In the genomic region with DNA sequence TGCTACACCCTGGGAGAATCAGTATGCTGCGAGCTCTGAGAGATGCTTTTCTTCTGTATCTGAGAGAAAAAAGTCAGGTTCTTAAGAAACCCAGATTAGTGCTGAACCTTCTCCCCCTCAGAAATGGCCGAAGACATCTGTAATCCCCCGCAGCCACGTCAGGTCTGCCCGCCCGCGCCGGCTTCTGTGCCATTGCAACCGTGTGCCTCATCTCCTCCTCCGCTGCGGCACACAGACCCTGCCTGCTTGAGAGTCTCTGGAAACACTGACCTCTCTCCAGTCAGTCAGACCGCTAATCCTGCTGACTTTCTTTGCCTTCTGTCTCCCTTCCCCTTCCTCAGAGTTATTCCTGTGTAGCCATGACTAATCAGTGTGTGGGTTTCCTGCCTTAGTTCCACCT, we compare ENCODE assay signal across 10 mouse cellular contexts. TPM values are rescaled to one million over a fixed set of nuclear protein-coding genes. Genes with fewer than 3 reads are reported as not detected.
DNase-seq lines count a peak whose midpoint lies in the region; ATAC-seq and TF ChIP-seq lines count a peak whose summit lies in the region.
"Had no signal": no experiment of that assay in that cellular context is flagged by ENCODE, and none has a peak within 500 bp of the region (broad histone marks: within the 10 kb centered on the region; RNA-seq: fewer than 3 reads in every experiment).

No protein-coding gene starts in this region.

- no peak for DNase-seq in heart, postnatal 10 days
- peak; percentile 48 for DNase-seq in retina, postnatal 1 day
- no peak for DNase-seq in retina, embryonic 14.5 days (ENCODE audit: low spot score)
- DNase-seq in heart, postnatal 0 days (ENCODE audit: low spot score) = no peak
- DNase-seq in stomach, postnatal 0 days (ENCODE audit: low spot score) = peak; percentile 43
- no peak for DNase-seq in right cerebral cortex, postnatal 25 days
- no peak for DNase-seq in lung, adult 2 months
- DNase-seq: spleen, adult 18-20 months had no signal

- intact Hi-C loops in heart, postnatal 10 days (cut with DNase I) = no loop called here

- ATAC-seq in heart, embryonic 13.5 days (ENCODE audit: extremely low read depth, insufficient number of reproducible peaks, low FRiP score, low TSS enrichment) = no peak
- 0 out of 2 replicates have a peak, but pooled peaks have one; percentile 8 for ATAC-seq in heart, postnatal 0 days (ENCODE audit: insufficient read depth, low read depth)
- ATAC-seq in stomach, postnatal 0 days (ENCODE audit: low FRiP score, low TSS enrichment) = peak; percentile 72; the same call in 1 of the 2 replicates

- H3K4me2 ChIP-seq in heart, embryonic 13.5 days = no peak overlapping the region
- H3K4me2 ChIP-seq in heart, postnatal 0 days (ENCODE audit: low read depth, low read length) = peak overlapping the region; percentile 21; the same call in 1 of the 2 replicates
- 0 out of 2 replicates have a peak overlapping the region, but pooled peaks have one; percentile 11 for H3K4me2 ChIP-seq in stomach, postnatal 0 days (replicated peaks; ENCODE audit: low read depth)
- H3K4me2 ChIP-seq: lung, embryonic 15.5 days had no signal

- no peak for TF ChIP-seq EP300 in heart, postnatal 0 days (IDR thresholded peaks at IDR 0.05; ENCODE audit: low read depth)
- no peak for TF ChIP-seq EP300 in stomach, postnatal 0 days (optimal IDR thresholded peaks at IDR 0.05)

- H3K27me3 ChIP-seq in heart, embryonic 13.5 days (replicated peaks) = no peaks in the 10 kb centered on the region
- no peaks in the 10 kb centered on the region for H3K27me3 ChIP-seq in heart, postnatal 0 days (ENCODE audit: control insufficient read depth, insufficient read depth, low read length)
- no peaks in the 10 kb centered on the region for H3K27me3 ChIP-seq in stomach, postnatal 0 days (ENCODE audit: control insufficient read depth, insufficient read depth, low read length)
- H3K27me3 ChIP-seq: lung, embryonic 15.5 days had no signal

- no peak overlapping the region for H3K4me3 ChIP-seq in heart, embryonic 13.5 days
- H3K4me3 ChIP-seq in heart, postnatal 0 days (ENCODE audit: low read depth, low read length) = no peak overlapping the region
- no peak overlapping the region for H3K4me3 ChIP-seq in stomach, postnatal 0 days (ENCODE audit: low read depth, low read length)
- H3K4me3 ChIP-seq in lung, adult 2 months (replicated peaks; ENCODE audit: extremely low read depth, low read depth, low read length) = no peak overlapping the region
- H3K4me3 ChIP-seq: lung, embryonic 15.5 days had no signal

- no peak for TF ChIP-seq CTCF in heart, postnatal 0 days (IDR thresholded peaks at IDR 0.05; ENCODE audit: low read depth)
- TF ChIP-seq CTCF in stomach, postnatal 0 days (IDR thresholded peaks at IDR 0.05; ENCODE audit: low read depth) = no peak
- no peak for TF ChIP-seq CTCF in lung, adult 2 months (IDR thresholded peaks at IDR 0.05; ENCODE audit: insufficient read depth, low read length)

- no peaks in the 10 kb centered on the region for H3K9me3 ChIP-seq in heart, embryonic 13.5 days
- no peaks in the 10 kb centered on the region for H3K9me3 ChIP-seq in heart, postnatal 0 days (replicated peaks; ENCODE audit: control insufficient read depth, low read length)
- H3K9me3 ChIP-seq in stomach, postnatal 0 days (ENCODE audit: control insufficient read depth, low read length) = no peaks in the 10 kb centered on the region
- H3K9me3 ChIP-seq: lung, embryonic 15.5 days had no signal

- peaks cover 13% of the 10 kb centered on the region for H3K36me3 ChIP-seq in heart, embryonic 13.5 days
- peaks cover 6% of the 10 kb centered on the region; the same call in 1 of the 2 replicates for H3K36me3 ChIP-seq in heart, postnatal 0 days (replicated peaks; ENCODE audit: control insufficient read depth, insufficient read depth, low read length)
- H3K36me3 ChIP-seq in stomach, postnatal 0 days (ENCODE audit: control insufficient read depth, insufficient read depth, low read length) = no peaks in the 10 kb centered on the region
- H3K36me3 ChIP-seq: lung, embryonic 15.5 days had no signal

- no peak for TF ChIP-seq POLR2A in lung, adult 2 months (IDR thresholded peaks at IDR 0.05; ENCODE audit: borderline replicate concordance, extremely low read depth, low read depth, low read length)

- H3K27ac ChIP-seq in heart, embryonic 13.5 days (replicated peaks) = peak overlapping the region; percentile 70
- H3K27ac ChIP-seq in heart, postnatal 0 days (ENCODE audit: low read depth) = peak overlapping the region; percentile 64
- H3K27ac ChIP-seq in stomach, postnatal 0 days (replicated peaks) = peak overlapping the region; percentile 83
- H3K27ac ChIP-seq: lung, embryonic 15.5 days had no signal

- H3K9ac ChIP-seq in heart, embryonic 13.5 days = 0 out of 2 replicates have a peak overlapping the region, but pooled peaks have one; percentile 40
- H3K9ac ChIP-seq in heart, postnatal 0 days (replicated peaks; ENCODE audit: low read depth, low read length) = no peak overlapping the region
- H3K9ac ChIP-seq in stomach, postnatal 0 days (ENCODE audit: low read length) = peak overlapping the region; percentile 23; the same call in 1 of the 2 replicates
- H3K9ac ChIP-seq: lung, embryonic 15.5 days had no signal

- H3K4me1 ChIP-seq in heart, embryonic 13.5 days = peaks cover 34% of the 10 kb centered on the region
- peaks cover 8% of the 10 kb centered on the region; the same call in 1 of the 2 replicates for H3K4me1 ChIP-seq in heart, postnatal 0 days (ENCODE audit: control insufficient read depth, insufficient read depth)
- H3K4me1 ChIP-seq in stomach, postnatal 0 days (replicated peaks; ENCODE audit: control insufficient read depth, insufficient read depth) = 0 out of 2 replicates have a peak, but pooled peaks cover 5% of the 10 kb centered on the region
- peaks cover 4% of the 10 kb centered on the region for H3K4me1 ChIP-seq in lung, adult 2 months (ENCODE audit: control insufficient read depth, insufficient read depth, low read length)

- 52% methylated on average over 12 of the region's 12 CpGs for WGBS in heart, embryonic 13.5 days
- WGBS in heart, postnatal 0 days = 68% methylated on average over 12 of the region's 12 CpGs
- 69% methylated on average over 12 of the region's 12 CpGs for WGBS in stomach, postnatal 0 days
- 88% methylated on average over 12 of the region's 12 CpGs for WGBS in lung, adult 2 months

RNA-seq across cellular contexts. Expression of gene Mrps27, which starts 50.9 kb away (rescaled TPM):
- 69.5 and 74.7 TPM in 2 replicates for polyA plus RNA-seq in heart, embryonic 13.5 days (2015; fragmentation: Nextera tagmentation; extraction: Ambion mirVana)
- total RNA-seq in heart, postnatal 10 days (2021) = 10 to 100 TPM; 43.8 to 47.1 TPM
- 54.2 and 55.3 TPM in 2 replicates for total RNA-seq in heart, postnatal 0 days (2014; rRNA removed; ENCODE audit: low replicate concordance)
- 70.8 TPM in 2 replicates for polyA plus RNA-seq in heart, postnatal 0 days (2015; fragmentation: Nextera tagmentation; extraction: Ambion mirVana)
- polyA plus RNA-seq in stomach, postnatal 0 days (2015; fragmentation: Nextera tagmentation; extraction: Ambion mirVana) = 29.9 and 30.8 TPM in 2 replicates
- 7.4 and 9.5 TPM in 2 replicates for polyA plus RNA-seq in lung, adult 2 months (2012; rRNA removed)

RNA-seq across cellular contexts. Expression of gene Ptcd2, which starts 51.0 kb away (rescaled TPM):
- polyA plus RNA-seq in heart, embryonic 13.5 days (2015; fragmentation: Nextera tagmentation; extraction: Ambion mirVana) = 55.3 and 57.8 TPM in 2 replicates
- 10 to 100 TPM; 38.8 to 43.6 TPM for total RNA-seq in heart, postnatal 10 days (2021)
- 51.4 and 69.7 TPM in 2 replicates for total RNA-seq in heart, postnatal 0 days (2014; rRNA removed; ENCODE audit: low replicate concordance)
- 80.8 and 88.8 TPM in 2 replicates for polyA plus RNA-seq in heart, postnatal 0 days (2015; fragmentation: Nextera tagmentation; extraction: Ambion mirVana)
- polyA plus RNA-seq in stomach, postnatal 0 days (2015; fragmentation: Nextera tagmentation; extraction: Ambion mirVana) = 30.1 and 31.0 TPM in 2 replicates
- 9.3 and 10.8 TPM in 2 replicates for polyA plus RNA-seq in lung, adult 2 months (2012; rRNA removed)

Comparison
In these comparisons a context has a peak if more than half of its experiments do, and no peak if none do; other contexts are left out.
1. DNase-seq: peak in retina, postnatal 1 day (single experiment) and stomach, postnatal 0 days (single experiment); none in heart, postnatal 10 days (0 of 2), retina, embryonic 14.5 days (single experiment), heart, postnatal 0 days (single experiment), right cerebral cortex, postnatal 25 days (single experiment) and lung, adult 2 months (single experiment).
2. Peak in every context shown above with its lines, with median percentiles within 50 percentile points of each other: H3K27ac ChIP-seq.